Mouse (Mus musculus) small intestine, adult 2 months (tissue): ENCODE measurements around the gene Crym.

ENCODE experiments used
- CTCF ChIP-seq: fragments of 200-500 bp; IDR thresholded peaks from 2 replicates; pipeline ENCODE4 v1.5.1; 2012; ENCODE audit warnings: low read depth, mild to moderate bottlenecking, control low read depth, inconsistent platforms, low read length, moderate library complexity, mixed read lengths; ENCODE audit not compliant: insufficient replicate concordance, insufficient read length; ENCODE audit errors: extremely low read depth
- POLR2A ChIP-seq: fragments of 200-500 bp; IDR thresholded peaks from 2 replicates; pipeline ENCODE4 v1.6.1; 2012; ENCODE audit warnings: low read depth, mild to moderate bottlenecking, control low read depth, inconsistent platforms, low read length, moderate library complexity

GRCm38 (mm10) chr7:120180547-120180946 is 21.4 kb downstream of the Crym start:
- no peak for TF ChIP-seq CTCF
- TF ChIP-seq POLR2A = no peak
